Mouse (Mus musculus): ENCODE measurements at regions not wholly inside any gene's neighbourhood (a gene's known extent, or its start where the extent isn't known, plus 50 kb on each side); places are given as distances from the start of the nearest gene placed in this dataset.

DNA sequence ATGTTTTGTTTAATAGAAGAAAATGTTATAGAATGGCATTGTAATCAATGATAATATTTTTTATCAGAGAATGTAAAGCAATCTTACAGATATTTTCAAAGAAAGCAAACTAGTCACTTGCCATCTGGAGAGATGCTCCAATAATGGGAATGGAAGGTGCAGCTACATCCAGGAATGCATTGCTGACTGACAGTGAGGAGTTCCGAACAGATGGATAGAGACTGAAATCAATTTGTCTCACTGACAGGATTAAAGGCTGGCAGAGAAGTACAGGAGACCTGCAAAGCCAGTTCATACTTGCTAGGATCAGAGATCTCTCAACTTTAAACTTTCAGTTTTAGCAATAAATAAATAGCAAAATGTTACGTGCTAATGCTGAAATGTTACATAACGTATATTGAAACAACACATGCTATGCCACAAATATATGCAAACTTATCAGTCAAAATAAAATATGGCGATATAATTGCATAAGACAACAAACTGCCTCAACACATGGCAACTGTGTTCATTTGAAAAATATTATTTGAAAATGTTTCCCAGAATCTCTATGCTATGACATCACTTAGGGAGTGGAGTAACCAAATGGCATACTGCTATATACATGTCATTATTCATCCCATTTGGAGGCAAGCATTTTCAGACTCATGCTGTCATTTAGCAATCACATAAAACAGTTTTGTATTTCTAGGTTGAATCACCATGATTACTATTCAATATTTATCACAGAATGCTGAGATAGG is 78.1 kb downstream of the Pom121l12 start:
- no peak for DNase-seq (ENCODE audit: low read depth, low spot score)

DNA sequence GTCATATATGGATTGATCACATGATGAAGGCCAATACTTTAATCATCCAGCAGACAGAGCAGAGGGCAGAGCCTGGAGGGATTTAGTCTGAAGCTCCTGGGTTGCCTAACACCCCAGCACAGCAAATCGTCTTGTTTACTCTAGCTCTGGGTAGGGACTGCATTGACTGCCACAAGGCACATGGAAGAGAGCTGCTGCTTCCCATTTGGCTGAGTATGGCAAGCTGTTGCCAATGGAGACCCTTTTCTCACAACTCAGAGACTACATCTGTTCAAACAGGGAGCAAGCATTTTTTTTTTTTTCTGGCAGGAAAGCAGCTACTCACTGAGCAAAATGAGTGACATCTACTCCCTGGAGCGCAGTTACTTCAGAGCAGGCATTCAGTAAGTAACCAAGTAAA is 101.6 kb downstream of the Pom121l12 start:
- peak; percentile 22 for DNase-seq (ENCODE audit: low read depth, low spot score)
